Mouse (Mus musculus): Measurements from ENCODE around the gene Coro7. TPM values are rescaled to one million over a fixed set of nuclear protein-coding genes. Genes with fewer than 3 reads are reported as not detected.

The Coro7 gene
- polyA plus RNA-seq, 1 experiment from 2014 or later, result 29.1 TPM

- Histone ChIP-seq H3K4me3 (no peak overlapping the region), H3K4me2 (no peak overlapping the region), H3K4me1 (replicated peaks) (peaks cover 16% of the 10 kb centered on the region), H3K27me3 (no peaks in the 10 kb centered on the region), H3K36me3 (peaks cover 33% of the 10 kb centered on the region), H3K27ac (no peak overlapping the region), H3K9ac (no peak overlapping the region), H3K9me3 (no peaks in the 10 kb centered on the region)
- 97% methylated on average over 5 of the region's 5 CpGs for WGBS
- ATAC-seq (ENCODE audit: low FRiP score), result no peak
These were observed 2.7 kb downstream of the Coro7 start for GRCm38 (mm10) chr16:4676836-4677235.

- no peak for ATAC-seq (ENCODE audit: low FRiP score)
- Histone ChIP-seq H3K4me2 (no peak overlapping the region), H3K9ac (no peak overlapping the region), H3K4me3 (no peak overlapping the region), H3K27ac (no peak overlapping the region), H3K36me3 (peaks cover 49% of the 10 kb centered on the region), H3K4me1 (replicated peaks) (peaks cover 15% of the 10 kb centered on the region), H3K9me3 (no peaks in the 10 kb centered on the region), H3K27me3 (no peaks in the 10 kb centered on the region)
- 79% methylated on average over 4 of the region's 4 CpGs for WGBS
These were observed 5.5 kb downstream of the Coro7 start for GRCm38 (mm10) chr16:4674091-4674490.

- Histone ChIP-seq H3K4me2 (no peak overlapping the region), H3K27ac (no peak overlapping the region), H3K36me3 (peaks cover 59% of the 10 kb centered on the region), H3K9me3 (no peaks in the 10 kb centered on the region), H3K4me3 (no peak overlapping the region), H3K4me1 (replicated peaks) (no peaks in the 10 kb centered on the region), H3K9ac (no peak overlapping the region), H3K27me3 (no peaks in the 10 kb centered on the region)
- WGBS, result 78% methylated on average over 5 of the region's 5 CpGs
- ATAC-seq (ENCODE audit: low FRiP score), result no peak
These were observed 9.3 kb downstream of the Coro7 start for GRCm38 (mm10) chr16:4670317-4670716.

- no peak overlapping the region for H3K4me3 ChIP-seq
- WGBS, result 29% methylated on average over 3 of the region's 3 CpGs
- H3K27ac ChIP-seq, result no peak overlapping the region
- no peaks in the 10 kb centered on the region for H3K4me1 ChIP-seq (replicated peaks)
- no peak overlapping the region for H3K9ac ChIP-seq
- H3K9me3 ChIP-seq, result no peaks in the 10 kb centered on the region
- H3K36me3 ChIP-seq, result peaks cover 65% of the 10 kb centered on the region
- no peaks in the 10 kb centered on the region for H3K27me3 ChIP-seq
- peak; percentile 86 for ATAC-seq (ENCODE audit: low FRiP score)
- H3K4me2 ChIP-seq, result no peak overlapping the region
These were observed 12.3 kb downstream of the Coro7 start for GRCm38 (mm10) chr16:4667190-4667808.

GRCm38 (mm10) chr16:4665726-4666125 is 13.9 kb downstream of the Coro7 start:
- H3K9ac ChIP-seq, result no peak overlapping the region
- H3K4me2 ChIP-seq, result no peak overlapping the region
- H3K4me3 ChIP-seq, result no peak overlapping the region
- no peak for ATAC-seq (ENCODE audit: low FRiP score)
- H3K27me3 ChIP-seq, result no peaks in the 10 kb centered on the region
- WGBS, result 95% methylated on average over 2 of the region's 2 CpGs
- peaks cover 70% of the 10 kb centered on the region for H3K36me3 ChIP-seq
- H3K27ac ChIP-seq, result no peak overlapping the region
- no peaks in the 10 kb centered on the region for H3K9me3 ChIP-seq
- H3K4me1 ChIP-seq (replicated peaks), result no peaks in the 10 kb centered on the region

GRCm38 (mm10) chr16:4663806-4664205 is 15.8 kb downstream of the Coro7 start:
- 92% methylated on average over 2 of the region's 2 CpGs for WGBS

GRCm38 (mm10) chr16:4661605-4662004 is 18.0 kb downstream of the Coro7 start:
- H3K9me3 ChIP-seq, result no peaks in the 10 kb centered on the region
- no peaks in the 10 kb centered on the region for H3K27me3 ChIP-seq
- WGBS, result 87% methylated on average over 2 of the region's 2 CpGs
- peaks cover 9% of the 10 kb centered on the region for H3K4me1 ChIP-seq (replicated peaks)
- no peak overlapping the region for H3K27ac ChIP-seq
- no peak overlapping the region for H3K4me2 ChIP-seq
- peaks cover 39% of the 10 kb centered on the region for H3K36me3 ChIP-seq
- no peak for ATAC-seq (ENCODE audit: low FRiP score)
- no peak overlapping the region for H3K4me3 ChIP-seq
- H3K9ac ChIP-seq, result no peak overlapping the region

More at GRCm38 (mm10) chr16:4663806-4664205, 15.8 kb downstream of the Coro7 start:
- H3K9me3 ChIP-seq, result no peaks in the 10 kb centered on the region
- no peak overlapping the region for H3K27ac ChIP-seq
- no peaks in the 10 kb centered on the region for H3K27me3 ChIP-seq
- peaks cover 6% of the 10 kb centered on the region for H3K4me1 ChIP-seq (replicated peaks)
- ATAC-seq (ENCODE audit: low FRiP score), result no peak
- H3K36me3 ChIP-seq, result peaks cover 58% of the 10 kb centered on the region
- no peak overlapping the region for H3K9ac ChIP-seq
- no peak overlapping the region for H3K4me2 ChIP-seq
- no peak overlapping the region for H3K4me3 ChIP-seq

- H3K9ac ChIP-seq, result 0 out of 2 replicates have a peak overlapping the region, but pooled peaks have one; percentile 11
- H3K36me3 ChIP-seq, result peaks cover 47% of the 10 kb centered on the region
- no peak overlapping the region for H3K4me3 ChIP-seq
- H3K4me1 ChIP-seq (replicated peaks), result peaks cover 18% of the 10 kb centered on the region
- no peak for ATAC-seq (ENCODE audit: low FRiP score)
- WGBS, result 31% methylated on average over 2 of the region's 2 CpGs
- H3K9me3 ChIP-seq, result no peaks in the 10 kb centered on the region
- no peaks in the 10 kb centered on the region for H3K27me3 ChIP-seq
- peak overlapping the region; percentile 40 for H3K27ac ChIP-seq
- no peak overlapping the region for H3K4me2 ChIP-seq
These were observed 20.3 kb downstream of the Coro7 start for GRCm38 (mm10) chr16:4659326-4659725.

GRCm38 (mm10) chr16:4658781-4659245 is 20.8 kb downstream of the Coro7 start:
- Histone ChIP-seq H3K9me3 (no peaks in the 10 kb centered on the region), H3K4me2 (no peak overlapping the region), H3K9ac (0 out of 2 replicates have a peak overlapping the region, but pooled peaks have one; percentile 11), H3K27ac (peak overlapping the region; percentile 40), H3K27me3 (no peaks in the 10 kb centered on the region), H3K4me1 (replicated peaks) (peaks cover 18% of the 10 kb centered on the region), H3K4me3 (no peak overlapping the region), H3K36me3 (peaks cover 47% of the 10 kb centered on the region)
- peak; percentile 73 for ATAC-seq (ENCODE audit: low FRiP score)
- WGBS, result 32% methylated on average over 11 of the region's 11 CpGs

GRCm38 (mm10) chr16:4656571-4657081 is 23.0 kb downstream of the Coro7 start:
- peaks cover 54% of the 10 kb centered on the region for H3K36me3 ChIP-seq
- H3K4me1 ChIP-seq (replicated peaks), result peaks cover 22% of the 10 kb centered on the region
- WGBS, result 72% methylated on average over 9 of the region's 9 CpGs
- H3K9ac ChIP-seq, result no peak overlapping the region
- no peak overlapping the region for H3K4me3 ChIP-seq
- ATAC-seq (ENCODE audit: low FRiP score), result no peak
- H3K4me2 ChIP-seq, result no peak overlapping the region
- H3K9me3 ChIP-seq, result no peaks in the 10 kb centered on the region
- peak overlapping the region; percentile 26; the same call in 1 of the 2 replicates for H3K27ac ChIP-seq
- H3K27me3 ChIP-seq, result no peaks in the 10 kb centered on the region

- WGBS, result 48% methylated on average over 11 of the region's 11 CpGs
- Histone ChIP-seq H3K4me3 (no peak overlapping the region), H3K36me3 (peaks cover 54% of the 10 kb centered on the region), H3K4me2 (no peak overlapping the region), H3K27me3 (no peaks in the 10 kb centered on the region), H3K9ac (no peak overlapping the region; the same call in 1 of the 2 replicates), H3K4me1 (replicated peaks) (peaks cover 26% of the 10 kb centered on the region), H3K9me3 (no peaks in the 10 kb centered on the region), H3K27ac (peak overlapping the region; percentile 26; the same call in 1 of the 2 replicates)
- no peak for ATAC-seq (ENCODE audit: low FRiP score)
These were observed 23.6 kb downstream of the Coro7 start for GRCm38 (mm10) chr16:4655764-4656570.

GRCm38 (mm10) chr16:4655251-4655734 is 24.3 kb downstream of the Coro7 start:
- no peak overlapping the region for H3K4me2 ChIP-seq
- ATAC-seq (ENCODE audit: low FRiP score), result no peak
- peak overlapping the region; percentile 5; the same call in 1 of the 2 replicates for H3K27ac ChIP-seq

More at GRCm38 (mm10) chr16:4655251-4655734, 24.3 kb downstream of the Coro7 start:
- H3K9ac ChIP-seq, result no peak overlapping the region
- H3K9me3 ChIP-seq, result no peaks in the 10 kb centered on the region
- 71% methylated on average over 4 of the region's 4 CpGs for WGBS
- peaks cover 26% of the 10 kb centered on the region for H3K4me1 ChIP-seq (replicated peaks)
- no peaks in the 10 kb centered on the region for H3K27me3 ChIP-seq
- no peak overlapping the region for H3K4me3 ChIP-seq
- H3K36me3 ChIP-seq, result peaks cover 55% of the 10 kb centered on the region
